Mouse (Mus musculus): ENCODE data around the gene Prelp. TPM values are rescaled to one million over a fixed set of nuclear protein-coding genes. Genes with fewer than 3 reads are reported as not detected.
"Not testable (repeated sequence)": the region's sequence is repeated elsewhere in the genome, so short reads cannot be mapped to it uniquely, and the experiment has no call there.

Prelp gene
- 1.9 and 3.5 TPM in 2 replicates for polyA plus RNA-seq (2016; fragmentation: Nextera tagmentation; extraction: Ambion mirVana)

- Histone ChIP-seq H3K4me3 (no peak within 1 kb of the TSS), H3K9ac (replicated peaks) (no peak within 1 kb of the TSS), H3K4me2 (replicated peaks) (0 out of 2 replicates have a peak within 1 kb of the TSS, but pooled peaks have one; percentile 19), H3K27me3 (no peaks in the 10 kb centered on the region), H3K4me1 (peaks cover 39% of the 10 kb centered on the region), H3K27ac (replicated peaks) (0 out of 2 replicates have a peak within 1 kb of the TSS, but pooled peaks have one; percentile 31), H3K9me3 (no peaks in the 10 kb centered on the region), H3K36me3 (no peaks in the 10 kb centered on the region)
- WGBS, result 26% methylated on average over 8 of the region's 8 CpGs
- no peak for ATAC-seq (ENCODE audit: low FRiP score, low read depth)
Measured at GRCm38 (mm10) chr1:133921304-133921751, at the start of gene Prelp. TSS of gene Prelp (minus strand) at chr1:133921414.

DNA sequence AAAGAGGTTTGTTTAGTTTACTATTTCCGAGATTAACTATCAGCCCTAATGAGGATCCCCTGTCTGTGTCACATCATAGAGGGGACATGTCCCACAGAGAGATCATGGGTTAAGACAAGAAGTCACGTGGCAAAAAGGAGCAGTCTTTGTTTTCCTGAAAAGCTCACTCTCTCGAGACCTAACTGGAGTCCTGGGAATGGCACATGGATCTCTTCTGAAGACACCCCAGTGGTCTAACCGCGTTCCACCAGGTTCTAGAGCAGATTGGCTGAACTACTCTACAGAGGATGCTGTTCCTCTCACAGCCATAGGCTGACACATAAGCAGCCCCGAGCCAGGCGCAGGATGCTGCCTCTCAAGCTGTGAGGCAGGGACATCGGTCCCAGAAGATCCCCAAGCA, 48.2 kb upstream of the Prelp start:
- no peak overlapping the region for H3K4me2 ChIP-seq (replicated peaks)
- no peak overlapping the region for H3K9ac ChIP-seq (replicated peaks)
- H3K9me3 ChIP-seq, result no peaks in the 10 kb centered on the region
- H3K36me3 ChIP-seq, result no peaks in the 10 kb centered on the region
- ATAC-seq (ENCODE audit: low FRiP score, low read depth), result no peak
- H3K27me3 ChIP-seq, result no peaks in the 10 kb centered on the region
- H3K4me1 ChIP-seq, result 0 out of 2 replicates have a peak, but pooled peaks cover 10% of the 10 kb centered on the region
- H3K4me3 ChIP-seq, result no peak overlapping the region
- WGBS, result 85% methylated on average over 8 of the region's 8 CpGs
- H3K27ac ChIP-seq (replicated peaks), result no peak overlapping the region

- no peaks in the 10 kb centered on the region for H3K27me3 ChIP-seq
- ATAC-seq (ENCODE audit: low FRiP score, low read depth), result no peak
- WGBS, result 73% methylated on average over 4 of the region's 4 CpGs
- no peak overlapping the region for H3K9ac ChIP-seq (replicated peaks)
- H3K4me3 ChIP-seq, result no peak overlapping the region
- no peaks in the 10 kb centered on the region for H3K9me3 ChIP-seq
- 0 out of 2 replicates have a peak, but pooled peaks cover 9% of the 10 kb centered on the region for H3K4me1 ChIP-seq
- H3K36me3 ChIP-seq, result no peaks in the 10 kb centered on the region
- no peak overlapping the region for H3K27ac ChIP-seq (replicated peaks)
- H3K4me2 ChIP-seq (replicated peaks), result no peak overlapping the region
Measured at GRCm38 (mm10) chr1:133968788-133969325, 47.6 kb upstream of the Prelp start.

DNA sequence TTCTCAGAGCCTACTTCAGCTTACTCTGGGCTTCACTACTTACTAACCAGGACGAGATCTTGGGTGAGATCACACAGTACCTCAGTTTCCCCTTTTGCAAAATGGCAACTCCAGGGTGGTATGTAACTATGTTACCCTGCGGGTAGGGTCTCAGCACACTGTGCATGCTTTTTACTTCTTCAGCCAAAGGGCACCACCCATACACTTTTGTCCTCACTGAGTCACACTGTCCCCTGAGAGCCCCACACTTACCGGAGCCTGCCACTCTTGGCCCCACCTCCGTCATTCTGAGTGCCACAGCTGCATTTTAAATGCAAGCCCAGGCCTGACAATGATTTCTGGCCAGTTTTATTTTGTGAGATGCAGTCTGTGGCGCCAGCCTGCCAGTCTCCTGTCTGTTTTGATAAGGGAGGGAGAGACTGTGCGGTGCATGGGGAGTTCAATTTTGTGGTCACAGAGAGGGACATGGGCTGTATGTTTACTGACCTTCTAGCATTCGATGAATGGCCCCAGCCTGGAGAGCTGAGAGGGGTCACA, 46.3 kb upstream of the Prelp start:
- no peak for ATAC-seq (ENCODE audit: low FRiP score, low read depth)
- Histone ChIP-seq H3K27ac (replicated peaks) (no peak overlapping the region), H3K4me3 (no peak overlapping the region), H3K9ac (replicated peaks) (no peak overlapping the region), H3K27me3 (no peaks in the 10 kb centered on the region), H3K9me3 (no peaks in the 10 kb centered on the region), H3K4me1 (no peaks in the 10 kb centered on the region), H3K4me2 (replicated peaks) (no peak overlapping the region), H3K36me3 (no peaks in the 10 kb centered on the region)
- 74% methylated on average over 7 of the region's 7 CpGs for WGBS

DNA sequence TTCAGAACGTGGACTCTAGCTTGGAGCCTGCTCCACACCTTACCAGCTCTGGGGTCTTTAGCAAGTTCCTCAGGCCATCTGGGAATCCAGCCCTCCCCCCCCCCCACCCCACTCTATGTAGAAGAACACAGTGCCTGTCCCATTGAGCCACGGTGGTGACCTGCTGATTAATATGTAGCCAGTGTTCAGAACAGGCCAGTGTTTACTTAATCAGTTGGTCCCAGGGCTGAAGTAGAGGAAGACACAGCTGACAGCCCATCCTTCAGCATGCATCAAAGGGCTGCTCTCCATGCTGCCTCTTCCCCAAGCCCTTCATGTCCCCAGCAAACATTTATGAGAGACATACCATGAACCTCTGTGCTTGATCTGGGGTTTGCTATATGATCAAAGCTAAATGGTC, 44.8 kb upstream of the Prelp start:
- Histone ChIP-seq H3K4me1 (peaks cover 11% of the 10 kb centered on the region), H3K36me3 (no peaks in the 10 kb centered on the region), H3K27me3 (no peaks in the 10 kb centered on the region), H3K4me2 (replicated peaks) (no peak overlapping the region), H3K9me3 (no peaks in the 10 kb centered on the region), H3K4me3 (no peak overlapping the region), H3K9ac (replicated peaks) (no peak overlapping the region), H3K27ac (replicated peaks) (no peak overlapping the region)
- ATAC-seq (ENCODE audit: low FRiP score, low read depth), result no peak
- WGBS, result 67% methylated on average over 2 of the region's 2 CpGs

- H3K27ac ChIP-seq (replicated peaks), result no peak overlapping the region
- H3K4me2 ChIP-seq (replicated peaks), result no peak overlapping the region
- no peak for ATAC-seq (ENCODE audit: low FRiP score, low read depth)
- no peaks in the 10 kb centered on the region for H3K36me3 ChIP-seq
- H3K4me3 ChIP-seq, result no peak overlapping the region
- H3K4me1 ChIP-seq, result peaks cover 11% of the 10 kb centered on the region
- H3K27me3 ChIP-seq, result 0 out of 2 replicates have a peak, but pooled peaks cover 1% of the 10 kb centered on the region
- H3K9me3 ChIP-seq, result no peaks in the 10 kb centered on the region
- H3K9ac ChIP-seq (replicated peaks), result no peak overlapping the region
- WGBS, result 62% methylated on average over 5 of the region's 5 CpGs
Measured at GRCm38 (mm10) chr1:133965298-133965697, 44.1 kb upstream of the Prelp start.

GRCm38 (mm10) chr1:133964742-133965141, 43.5 kb upstream of the Prelp start:
- H3K4me1 ChIP-seq, result peaks cover 11% of the 10 kb centered on the region
- no peaks in the 10 kb centered on the region for H3K36me3 ChIP-seq
- 80% methylated on average over 5 of the region's 5 CpGs for WGBS

DNA sequence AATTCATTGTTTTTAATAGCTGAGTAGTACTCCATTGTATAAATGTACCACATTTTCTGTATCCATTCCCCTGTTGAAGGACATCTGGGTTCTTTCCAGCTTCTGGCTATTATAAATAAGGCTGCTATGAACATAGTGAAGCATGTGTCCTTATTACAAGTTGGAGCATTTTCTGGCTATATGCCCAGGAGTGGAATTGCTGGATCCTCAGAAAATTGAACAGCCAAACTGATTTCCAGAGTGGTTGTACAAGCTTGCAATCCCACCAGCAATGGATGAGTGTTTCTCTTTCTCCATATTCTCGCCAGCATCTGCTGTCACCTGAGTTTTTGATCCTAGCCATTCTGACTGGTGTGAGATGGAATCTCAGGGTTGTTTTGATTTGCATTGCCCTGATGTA, 42.4 kb upstream of the Prelp start:
- H3K27ac ChIP-seq (replicated peaks), result not testable (repeated sequence)
- H3K27me3 ChIP-seq, result 0 out of 2 replicates have a peak, but pooled peaks cover 11% of the 10 kb centered on the region
- WGBS, result 91% methylated on average over 1 of the region's 1 CpGs

More at GRCm38 (mm10) chr1:133964742-133965141, 43.5 kb upstream of the Prelp start:
- Histone ChIP-seq H3K4me2 (replicated peaks) (no peak overlapping the region), H3K9me3 (no peaks in the 10 kb centered on the region), H3K27me3 (0 out of 2 replicates have a peak, but pooled peaks cover 7% of the 10 kb centered on the region), H3K9ac (replicated peaks) (no peak overlapping the region), H3K4me3 (no peak overlapping the region), H3K27ac (replicated peaks) (no peak overlapping the region)
- ATAC-seq (ENCODE audit: low FRiP score, low read depth), result no peak

GRCm38 (mm10) chr1:133963128-133963527, 41.9 kb upstream of the Prelp start:
- H3K4me3 ChIP-seq; H3K36me3 ChIP-seq; ATAC-seq (ENCODE audit: low FRiP score, low read depth); H3K4me2 ChIP-seq (replicated peaks); H3K9ac ChIP-seq (replicated peaks); H3K27ac ChIP-seq (replicated peaks); H3K9me3 ChIP-seq: not testable (repeated sequence)
- H3K4me1 ChIP-seq, result peaks cover 11% of the 10 kb centered on the region
- H3K27me3 ChIP-seq, result 0 out of 2 replicates have a peak, but pooled peaks cover 11% of the 10 kb centered on the region
- WGBS, result 90% methylated on average over 3 of the region's 3 CpGs

More for the DNA sequence above, 42.4 kb upstream of the Prelp start:
- H3K4me3 ChIP-seq; H3K36me3 ChIP-seq; ATAC-seq (ENCODE audit: low FRiP score, low read depth); H3K9ac ChIP-seq (replicated peaks); H3K9me3 ChIP-seq; H3K4me2 ChIP-seq (replicated peaks): not testable (repeated sequence)
- H3K4me1 ChIP-seq, result peaks cover 11% of the 10 kb centered on the region

GRCm38 (mm10) chr1:133961281-133962134, 40.3 kb upstream of the Prelp start:
- WGBS, result 12% methylated on average over 18 of the region's 18 CpGs
- Histone ChIP-seq H3K4me3 (no peak overlapping the region), H3K9me3 (no peaks in the 10 kb centered on the region), H3K27ac (replicated peaks) (no peak overlapping the region), H3K4me2 (replicated peaks) (peak overlapping the region; percentile 26), H3K36me3 (no peaks in the 10 kb centered on the region), H3K27me3 (0 out of 2 replicates have a peak, but pooled peaks cover 11% of the 10 kb centered on the region), H3K9ac (replicated peaks) (no peak overlapping the region; the same call in 1 of the 2 replicates), H3K4me1 (peaks cover 11% of the 10 kb centered on the region)
- peak; percentile 58; the same call in 1 of the 2 replicates for ATAC-seq (ENCODE audit: low FRiP score, low read depth)

GRCm38 (mm10) chr1:133959521-133959920, 38.3 kb upstream of the Prelp start:
- H3K4me3 ChIP-seq, result no peak overlapping the region
- no peaks in the 10 kb centered on the region for H3K36me3 ChIP-seq
- no peaks in the 10 kb centered on the region for H3K9me3 ChIP-seq
- WGBS, result 77% methylated on average over 5 of the region's 5 CpGs
- ATAC-seq (ENCODE audit: low FRiP score, low read depth), result no peak
- 0 out of 2 replicates have a peak, but pooled peaks cover 11% of the 10 kb centered on the region for H3K27me3 ChIP-seq
- no peak overlapping the region for H3K4me2 ChIP-seq (replicated peaks)
- H3K27ac ChIP-seq (replicated peaks), result no peak overlapping the region
- H3K4me1 ChIP-seq, result peaks cover 11% of the 10 kb centered on the region
- H3K9ac ChIP-seq (replicated peaks), result no peak overlapping the region

- Histone ChIP-seq H3K27ac (replicated peaks) (no peak overlapping the region), H3K4me3 (no peak overlapping the region), H3K9ac (replicated peaks) (no peak overlapping the region), H3K9me3 (no peaks in the 10 kb centered on the region), H3K4me1 (peaks cover 3% of the 10 kb centered on the region; the same call in 1 of the 2 replicates), H3K36me3 (no peaks in the 10 kb centered on the region), H3K4me2 (replicated peaks) (no peak overlapping the region), H3K27me3 (no peaks in the 10 kb centered on the region)
- ATAC-seq (ENCODE audit: low FRiP score, low read depth), result no peak
- 72% methylated on average over 2 of the region's 2 CpGs for WGBS
Measured at GRCm38 (mm10) chr1:133954009-133954408, 32.8 kb upstream of the Prelp start.

All from midbrain, embryonic 12.5 days (tissue).